In the genomic region with DNA sequence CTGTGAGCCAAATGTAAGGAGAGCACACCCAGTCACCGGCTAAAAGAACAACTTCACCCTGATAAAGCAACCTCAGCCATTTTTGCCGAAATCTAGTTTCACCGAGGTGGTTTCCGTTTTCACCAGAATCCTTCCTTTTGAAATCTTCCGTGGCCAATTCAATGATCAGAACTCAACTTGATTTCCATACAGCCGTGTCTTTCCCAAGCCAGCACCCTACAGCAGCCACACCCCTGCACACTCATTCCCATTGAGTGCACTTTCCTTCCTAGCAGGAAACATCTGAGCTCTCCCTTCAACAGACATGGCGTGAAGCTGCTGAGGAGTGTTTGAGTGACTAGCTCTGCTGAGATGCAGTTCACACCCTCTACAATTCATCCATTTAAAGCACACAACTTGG, we compare ENCODE assay signal across 11 mouse cellular contexts. TPM values are rescaled to one million over a fixed set of nuclear protein-coding genes. Genes with fewer than 3 reads are reported as not detected.
A peak's percentile ranks its signal among the peaks of the same experiment; 100 is the strongest.
DNase-seq lines count a peak whose midpoint lies in the region; ATAC-seq and TF ChIP-seq lines count a peak whose summit lies in the region.
"Had no signal": no experiment of that assay in that cellular context is flagged by ENCODE, and none has a peak within 500 bp of the region (broad histone marks: within the 10 kb centered on the region; RNA-seq: fewer than 3 reads in every experiment).

No protein-coding gene starts in this region.

- H3K9ac ChIP-seq in ES-E14 (ENCODE audit: insufficient read depth, low read depth, low read length, poor library complexity, severe bottlenecking) = 0 out of 2 replicates have a peak overlapping the region, but pooled peaks have one; percentile 3
- H3K9ac ChIP-seq: limb, embryonic 13.5 days had no signal

- H3K36me3 ChIP-seq in ES-E14 (ENCODE audit: control insufficient read depth, insufficient read depth, low read length, poor library complexity, severe bottlenecking) = no peaks in the 10 kb centered on the region
- H3K36me3 ChIP-seq: limb, embryonic 13.5 days had no signal

- no peaks in the 10 kb centered on the region for H3K9me3 ChIP-seq in ES-E14 (ENCODE audit: control insufficient read depth, insufficient read depth, low read depth, low read length)
- H3K9me3 ChIP-seq: limb, embryonic 13.5 days had no signal

- peak overlapping the region; percentile 36; the same call in 1 of the 2 replicates for H3K27ac ChIP-seq in layer of hippocampus, adult 2 months
- no peak overlapping the region for H3K27ac ChIP-seq in ES-E14 (ENCODE audit: insufficient read depth, low read depth, low read length, poor library complexity, severe bottlenecking)

- in situ Hi-C loops in ES-E14 (cut with MboI; ENCODE audit: low sequenced_read_pairs in 2 of 2, unreplicated experiment in 2 of 2) = no loop called here

- no peak for DNase-seq in layer of hippocampus, adult 2 months (ENCODE audit: low spot score in 2 of 2)
- DNase-seq in layer of hippocampus, postnatal 36 days = no peak
- DNase-seq in ES-E14 (ENCODE audit: low read depth, low spot score) = no peak
- DNase-seq in lung, postnatal 25 days (ENCODE audit: low spot score) = peak; percentile 29
- DNase-seq in left cerebral cortex, postnatal 36 days (ENCODE audit: low spot score in 2 of 2) = no peak
- no peak for DNase-seq in left cerebral cortex, postnatal 10 days (ENCODE audit: extremely low spot score in 1 of 2, low spot score in 2 of 2)
- DNase-seq in c-Kit-positive CD71-positive TER-119-positive erythroid progenitor cells, embryonic 14.5 days (ENCODE audit: low spot score) = no peak
- DNase-seq: right cerebral cortex, postnatal 14 days had no signal

- peak; percentile 27; the same call in 1 of the 2 replicates for ATAC-seq in common myeloid progenitor, adult 5-6 weeks (replicated peaks; ENCODE audit: low read depth, poor library complexity, severe bottlenecking)
- ATAC-seq: hindbrain, embryonic 16.5 days had no signal

- TF ChIP-seq CTCF in layer of hippocampus, adult 2 months (conservative IDR thresholded peaks at IDR 0.05) = no peak

- no peak overlapping the region for H3K4me3 ChIP-seq in layer of hippocampus, adult 2 months
- H3K4me3 ChIP-seq in ES-E14 (ENCODE audit: insufficient read depth in 1 of 2, low read depth in 1 of 2, low read length in 2 of 2, poor library complexity in 1 of 2, severe bottlenecking in 1 of 2) = peak overlapping the region in 1 of 2 experiments; percentile 53; a peak in 2 of 4 replicates
- H3K4me3 ChIP-seq: limb, embryonic 13.5 days had no signal

- H3K4me1 ChIP-seq in ES-E14 (ENCODE audit: control insufficient read depth in 2 of 2, insufficient read depth in 2 of 2, low read length in 2 of 2, poor library complexity in 1 of 2) = peaks cover 4 to 17% of the 10 kb centered on the region in 2 experiments; a peak in 3 of 4 replicates

- intact Hi-C loops in left cerebral cortex, postnatal 36 days (cut with DNase I) = no loop called here
- intact Hi-C loops in left cerebral cortex, postnatal 10 days (cut with DNase I) = no loop called here

TF ChIP-seq in ES-E14, 5 proteins besides CTCF, POLR2A, EP300 and RAD21:
- no peak for TF ChIP-seq CHD2 (IDR thresholded peaks at IDR 0.05; ENCODE audit: low read depth, low read length)
- no peak for TF ChIP-seq HCFC1 (IDR thresholded peaks at IDR 0.05; ENCODE audit: borderline replicate concordance, insufficient read depth, low read length)
- no peak for TF ChIP-seq MAFK (IDR thresholded peaks at IDR 0.05; ENCODE audit: insufficient read depth, low read depth, low read length)
- no peak for TF ChIP-seq ZNF384 (IDR thresholded peaks at IDR 0.05; ENCODE audit: low read depth, low read length)
- no peak for TF ChIP-seq ZC3H11A (IDR thresholded peaks at IDR 0.05; ENCODE audit: borderline replicate concordance, low read depth, low read length)

RNA-seq across cellular contexts. Expression of a gene that starts 9.8 kb away (rescaled TPM):
- 1 to 10 TPM; 3.2 to 4.2 TPM for total RNA-seq in layer of hippocampus, adult 2 months (2021)
- total RNA-seq in layer of hippocampus, postnatal 36 days (2021) = 1 to 10 TPM; 4.2 to 4.3 TPM
- total RNA-seq in ES-E14 (2012; rRNA removed) = 4.4 and 13.7 TPM in 2 replicates
- total RNA-seq in common myeloid progenitor, adult 5-6 weeks (2017) = 0.92 and 1.6 TPM in 2 replicates
- total RNA-seq in left cerebral cortex, postnatal 36 days (2021) = 1 to 10 TPM; 6.0 to 8.3 TPM
- total RNA-seq in left cerebral cortex, postnatal 10 days (2021) = 1 to 10 TPM; 3.4 to 4.2 TPM

RNA-seq across cellular contexts. Expression of a gene that starts 52.3 kb away (rescaled TPM):
- 100 to 1,000 TPM; 216 to 229 TPM for total RNA-seq in layer of hippocampus, adult 2 months (2021)
- total RNA-seq in layer of hippocampus, postnatal 36 days (2021) = 100 to 1,000 TPM; 187 to 199 TPM
- total RNA-seq in ES-E14 (2012; rRNA removed) = 28.7 and 31.2 TPM in 2 replicates
- total RNA-seq in common myeloid progenitor, adult 5-6 weeks (2017) = 46.7 and 57.4 TPM in 2 replicates
- total RNA-seq in left cerebral cortex, postnatal 36 days (2021) = 100 to 1,000 TPM; 322 to 378 TPM
- total RNA-seq in left cerebral cortex, postnatal 10 days (2021) = 100 to 1,000 TPM; 255 to 269 TPM
